ENCODE assay signal across 9 mouse cellular contexts in the genomic region with DNA sequence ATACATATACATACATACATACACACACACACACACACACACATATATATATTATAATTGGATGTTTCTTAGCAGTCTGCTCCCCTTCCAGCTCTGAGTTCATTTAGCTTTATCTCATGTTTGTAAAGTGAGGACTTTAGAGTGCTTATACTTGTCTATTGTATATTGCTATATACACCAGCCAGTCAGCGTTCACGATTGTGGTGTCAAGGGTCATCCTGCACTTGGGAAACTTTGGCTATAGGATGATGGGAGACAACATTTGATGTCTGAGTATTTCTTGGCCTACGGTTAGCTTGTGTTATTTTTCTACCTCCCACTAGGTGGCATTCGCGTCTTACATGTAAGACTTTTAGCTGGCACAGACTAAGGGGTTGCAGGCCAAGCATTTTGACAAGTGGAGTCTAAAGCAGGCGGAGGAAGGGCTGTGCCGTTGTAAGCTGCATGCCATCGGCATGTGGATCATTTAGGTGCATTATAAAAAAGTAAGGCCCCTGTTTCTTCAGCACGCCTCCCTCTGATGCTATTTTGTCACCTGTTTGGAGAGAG. TPM values are rescaled to one million over a fixed set of nuclear protein-coding genes. Genes with fewer than 3 reads are reported as not detected.
DNase-seq lines count a peak whose midpoint lies in the region; ATAC-seq and TF ChIP-seq lines count a peak whose summit lies in the region.
"Had no signal": no experiment of that assay in that cellular context is flagged by ENCODE, and none has a peak within 500 bp of the region (broad histone marks: within the 10 kb centered on the region; RNA-seq: fewer than 3 reads in every experiment).

No protein-coding gene starts in this region.

- peak; percentile 95 for ATAC-seq in forebrain, embryonic 15.5 days (replicated peaks)
- peak; percentile 79 for ATAC-seq in lung, embryonic 15.5 days (ENCODE audit: borderline replicate concordance, extremely low read depth, low FRiP score, low TSS enrichment)

- H3K4me2 ChIP-seq in forebrain, embryonic 15.5 days (replicated peaks): no peak overlapping the region
- H3K4me2 ChIP-seq in lung, embryonic 15.5 days: no peak overlapping the region

- DNase-seq in NIH3T3 (ENCODE audit: low read depth): peak; percentile 89
- peak; percentile 50 for DNase-seq in cerebellum, adult 11-12 months
- DNase-seq in hindbrain, embryonic 10.5 days (ENCODE audit: low spot score): peak; percentile 46
- peak; percentile 64 to 72 for DNase-seq in layer of hippocampus, adult 2 months (ENCODE audit: low spot score in 2 of 2)
- DNase-seq in retina, adult 2 months (ENCODE audit: low read depth, low spot score): peak; percentile 60
- peak; percentile 48 for DNase-seq in yolk sac, embryonic 10.5 days (ENCODE audit: low spot score)

- no peak overlapping the region for H3K27ac ChIP-seq in forebrain, embryonic 15.5 days (replicated peaks)
- H3K27ac ChIP-seq in hindbrain, embryonic 10.5 days: no peak overlapping the region
- H3K27ac ChIP-seq in layer of hippocampus, adult 2 months: peak overlapping the region; percentile 60
- H3K27ac ChIP-seq in lung, embryonic 15.5 days: no peak overlapping the region

- H3K4me3 ChIP-seq in forebrain, embryonic 15.5 days: no peak overlapping the region
- H3K4me3 ChIP-seq in hindbrain, embryonic 10.5 days: no peak overlapping the region
- no peak overlapping the region for H3K4me3 ChIP-seq in layer of hippocampus, adult 2 months
- H3K4me3 ChIP-seq in lung, embryonic 15.5 days: no peak overlapping the region
- H3K4me3 ChIP-seq: megakaryocyte, embryonic 14.5 days had no signal

- no peaks in the 10 kb centered on the region for H3K27me3 ChIP-seq in forebrain, embryonic 15.5 days
- no peaks in the 10 kb centered on the region for H3K27me3 ChIP-seq in hindbrain, embryonic 10.5 days (ENCODE audit: insufficient read depth, poor library complexity, severe bottlenecking)
- H3K27me3 ChIP-seq in lung, embryonic 15.5 days: no peaks in the 10 kb centered on the region
- H3K27me3 ChIP-seq: megakaryocyte, embryonic 14.5 days had no signal

- no peak overlapping the region for H3K9ac ChIP-seq in forebrain, embryonic 15.5 days (replicated peaks)
- no peak overlapping the region for H3K9ac ChIP-seq in lung, embryonic 15.5 days

- H3K9me3 ChIP-seq in forebrain, embryonic 15.5 days: no peaks in the 10 kb centered on the region
- H3K9me3 ChIP-seq in hindbrain, embryonic 10.5 days: no peaks in the 10 kb centered on the region
- no peaks in the 10 kb centered on the region for H3K9me3 ChIP-seq in lung, embryonic 15.5 days

- peaks cover 17% of the 10 kb centered on the region; the same call in 1 of the 2 replicates for H3K36me3 ChIP-seq in forebrain, embryonic 15.5 days
- peaks cover 31% of the 10 kb centered on the region for H3K36me3 ChIP-seq in hindbrain, embryonic 10.5 days
- H3K36me3 ChIP-seq in lung, embryonic 15.5 days: no peaks in the 10 kb centered on the region

- H3K4me1 ChIP-seq in forebrain, embryonic 15.5 days: peaks cover 4% of the 10 kb centered on the region
- no peaks in the 10 kb centered on the region for H3K4me1 ChIP-seq in hindbrain, embryonic 10.5 days (replicated peaks)
- no peaks in the 10 kb centered on the region for H3K4me1 ChIP-seq in lung, embryonic 15.5 days
- H3K4me1 ChIP-seq: megakaryocyte, embryonic 14.5 days had no signal

- 8% methylated on average over 9 of the region's 9 CpGs for WGBS in forebrain, embryonic 15.5 days
- WGBS in hindbrain, embryonic 10.5 days: 23% methylated on average over 9 of the region's 9 CpGs
- 11% methylated on average over 9 of the region's 9 CpGs for WGBS in lung, embryonic 15.5 days

- peak; percentile 95 for TF ChIP-seq CTCF in layer of hippocampus, adult 2 months (conservative IDR thresholded peaks at IDR 0.05)

RNA-seq across cellular contexts. Expression of gene Slc38a9, which starts 13.4 kb away (rescaled TPM):
- 28.0 and 29.6 TPM in 2 replicates for polyA plus RNA-seq in forebrain, embryonic 15.5 days (2015; fragmentation: Nextera tagmentation; extraction: Ambion mirVana)
- polyA plus RNA-seq in hindbrain, embryonic 10.5 days (2016; fragmentation: Nextera tagmentation; extraction: Ambion mirVana): 13.6 and 18.7 TPM in 2 replicates
- 10 to 100 TPM; 26.5 to 26.8 TPM for total RNA-seq in layer of hippocampus, adult 2 months (2021)
- 10.2 and 13.7 TPM in 2 replicates for polyA plus RNA-seq in lung, embryonic 15.5 days (2015; fragmentation: Nextera tagmentation; extraction: Ambion mirVana)

RNA-seq across cellular contexts. Expression of gene Ddx4, which starts 21.7 kb away (rescaled TPM):
- 0.60 and 0.61 TPM in 2 replicates for polyA plus RNA-seq in forebrain, embryonic 15.5 days (2015; fragmentation: Nextera tagmentation; extraction: Ambion mirVana)
- 0.31 and 1.3 TPM in 2 replicates for polyA plus RNA-seq in hindbrain, embryonic 10.5 days (2016; fragmentation: Nextera tagmentation; extraction: Ambion mirVana)
- total RNA-seq in layer of hippocampus, adult 2 months (2021): 1 to 10 TPM; 1.7 to 2.0 TPM
- polyA plus RNA-seq in lung, embryonic 15.5 days (2015; fragmentation: Nextera tagmentation; extraction: Ambion mirVana): 0.34 and 0.35 TPM in 2 replicates
